Mouse (Mus musculus) adrenal gland, postnatal 25 days (tissue): ENCODE measurements around the gene Utp20. TPM values are rescaled to one million over a fixed set of nuclear protein-coding genes. Genes with fewer than 3 reads are reported as not detected.

Source experiments
- DNase-seq: peaks from one replicate; pipeline ENCODE4 v3.0.0; 2021; ENCODE audit warnings: mixed read lengths
- total RNA-seq: library from RNA; stranded (reverse); gene quantifications from 2 replicates; pipeline ENCODE4 v1.2.3, GENCODE M21; 2021

The Utp20 gene
- total RNA-seq, 1 experiment from 2014 or later, result 32.5 TPM

GRCm38 (mm10) chr10:88716986-88717755, 109.4 kb downstream of the Utp20 start:
- no peak for DNase-seq

GRCm38 (mm10) chr10:88715621-88716020, 111.0 kb downstream of the Utp20 start:
- DNase-seq, result no peak

- DNase-seq, result no peak
Observed at GRCm38 (mm10) chr10:88714744-88715143, 111.9 kb downstream of the Utp20 start.

- DNase-seq, result no peak
Observed at GRCm38 (mm10) chr10:88712359-88712758, 114.2 kb downstream of the Utp20 start.

GRCm38 (mm10) chr10:88708671-88709523, 117.7 kb downstream of the Utp20 start:
- no peak for DNase-seq

- no peak for DNase-seq
Observed at GRCm38 (mm10) chr10:88700938-88701337, 125.7 kb downstream of the Utp20 start.

Other genes starting within 250 kb of the Utp20 start
- 1.0 and 1.4 TPM in 2 replicates for gene Mybpc1, start 221.7 kb downstream of the Utp20 start, total RNA-seq
- gene Spic, start 141.8 kb downstream of the Utp20 start, total RNA-seq, result 2.4 and 2.5 TPM in 2 replicates
- gene Arl1, start 95.9 kb downstream of the Utp20 start, total RNA-seq, result 89.0 and 97.2 TPM in 2 replicates
- 0.12 and 0.19 TPM in 2 replicates for gene Slc5a8, start 59.2 kb upstream of the Utp20 start, total RNA-seq